Mouse (Mus musculus) lung, adult 2 months (tissue): ENCODE results near the gene Acot11.

Source experiments
- CTCF ChIP-seq: fragments of 200-500 bp; IDR thresholded peaks from 2 replicates; pipeline ENCODE4 v1.5.1; 2011; ENCODE audit warnings: mild to moderate bottlenecking, low read length, control low read depth; ENCODE audit not compliant: insufficient read depth
- POLR2A ChIP-seq: fragments of 200-500 bp; IDR thresholded peaks from 2 replicates; pipeline ENCODE4 v1.6.1; 2011; ENCODE audit warnings: low read depth, mild to moderate bottlenecking, control low read depth, low read length, borderline replicate concordance; ENCODE audit errors: extremely low read depth

DNA sequence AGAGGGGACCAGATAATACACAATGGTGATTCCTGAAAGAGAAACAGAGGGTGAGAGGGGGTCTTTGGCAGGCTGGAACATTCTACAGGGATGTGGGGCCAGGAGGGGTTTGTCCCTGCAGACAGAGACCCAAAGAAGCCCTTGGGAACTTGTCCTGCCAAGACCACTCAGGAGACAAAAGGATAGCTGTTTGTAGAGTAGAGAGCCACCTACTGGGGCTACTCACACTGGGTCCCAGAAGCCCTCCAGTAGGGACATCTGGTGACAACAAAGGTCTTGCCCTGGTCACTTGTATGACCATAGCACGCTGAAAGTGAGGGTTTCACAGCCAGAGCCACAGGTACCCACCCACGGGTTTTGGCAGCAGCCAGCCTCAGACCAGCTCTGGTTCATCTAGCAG lies 1.1 kb upstream of the Acot11 start:
- TF ChIP-seq CTCF, result no peak
- TF ChIP-seq POLR2A, result no peak
